Mouse (Mus musculus) midbrain, embryonic 14.5 days (tissue): ENCODE measurements at regions not wholly inside any gene's neighbourhood (a gene's known extent, or its start where the extent isn't known, plus 50 kb on each side); places are given as distances from the start of the nearest gene placed in this dataset.

ENCODE experiments used
- ATAC-seq: fragments of 200-750 bp; cut with Nextera tagmentation; 2 replicates; pipeline ENCODE4 v1.8.0; 2017; ENCODE audit warnings: moderate number of reproducible peaks, moderate library complexity; ENCODE audit not compliant: low FRiP score, low TSS enrichment
- DNase-seq: peaks from one replicate; pipeline ENCODE4 v3.0.0-alpha.2; 2015
- H3K27ac ChIP-seq: fragments of 300-500 bp; sonication (generic); replicated peaks from 2 replicates; pipeline ENCODE4 v1.5.1; 2014; ENCODE audit warnings: mild to moderate bottlenecking, low read depth, low read length, moderate library complexity
- H3K27me3 ChIP-seq: fragments of 300-500 bp; sonication (generic); 2 replicates; pipeline ENCODE4 v1.6.1; 2014; ENCODE audit warnings: low read length, control low read depth, mixed read lengths; ENCODE audit not compliant: control insufficient read depth, insufficient read depth
- H3K36me3 ChIP-seq: fragments of 300-500 bp; sonication (generic); 2 replicates; pipeline ENCODE4 v1.6.1; 2014; ENCODE audit warnings: low read length, control low read depth; ENCODE audit not compliant: control insufficient read depth, insufficient read depth
- H3K4me1 ChIP-seq: fragments of 300-500 bp; sonication (generic); 2 replicates; pipeline ENCODE4 v1.6.1; 2014; ENCODE audit warnings: mild to moderate bottlenecking, antibody characterized with exemption, low read length, control low read depth; ENCODE audit not compliant: control insufficient read depth, insufficient read depth
- H3K4me2 ChIP-seq: fragments of 300-500 bp; sonication (generic); 2 replicates; pipeline ENCODE4 v1.6.1; 2014; ENCODE audit warnings: mild to moderate bottlenecking, low read length, moderate library complexity
- H3K4me3 ChIP-seq: fragments of 300-500 bp; sonication (generic); replicated peaks from 2 replicates; pipeline ENCODE4 v1.5.1; 2014; ENCODE audit warnings: low read depth, low read length
- H3K9ac ChIP-seq: fragments of 300-500 bp; sonication (generic); replicated peaks from 2 replicates; pipeline ENCODE4 v1.6.1; 2014; ENCODE audit warnings: mild to moderate bottlenecking, low read length, moderate library complexity
- H3K9me3 ChIP-seq: fragments of 300-500 bp; sonication (generic); 2 replicates; pipeline ENCODE4 v1.6.1; 2016; ENCODE audit warnings: low read length, control low read depth, mixed read lengths; ENCODE audit not compliant: control insufficient read depth
- WGBS: fragments of 180-500 bp; shearing (Covaris S2); extraction: QIAGEN DNeasy Blood & Tissue Kit; methylation state at CpG from one replicate; pipeline ENCODE4 v1.1.7; 2014; 5-methylcytosine and 5-hydroxymethylcytosine counted together

DNA sequence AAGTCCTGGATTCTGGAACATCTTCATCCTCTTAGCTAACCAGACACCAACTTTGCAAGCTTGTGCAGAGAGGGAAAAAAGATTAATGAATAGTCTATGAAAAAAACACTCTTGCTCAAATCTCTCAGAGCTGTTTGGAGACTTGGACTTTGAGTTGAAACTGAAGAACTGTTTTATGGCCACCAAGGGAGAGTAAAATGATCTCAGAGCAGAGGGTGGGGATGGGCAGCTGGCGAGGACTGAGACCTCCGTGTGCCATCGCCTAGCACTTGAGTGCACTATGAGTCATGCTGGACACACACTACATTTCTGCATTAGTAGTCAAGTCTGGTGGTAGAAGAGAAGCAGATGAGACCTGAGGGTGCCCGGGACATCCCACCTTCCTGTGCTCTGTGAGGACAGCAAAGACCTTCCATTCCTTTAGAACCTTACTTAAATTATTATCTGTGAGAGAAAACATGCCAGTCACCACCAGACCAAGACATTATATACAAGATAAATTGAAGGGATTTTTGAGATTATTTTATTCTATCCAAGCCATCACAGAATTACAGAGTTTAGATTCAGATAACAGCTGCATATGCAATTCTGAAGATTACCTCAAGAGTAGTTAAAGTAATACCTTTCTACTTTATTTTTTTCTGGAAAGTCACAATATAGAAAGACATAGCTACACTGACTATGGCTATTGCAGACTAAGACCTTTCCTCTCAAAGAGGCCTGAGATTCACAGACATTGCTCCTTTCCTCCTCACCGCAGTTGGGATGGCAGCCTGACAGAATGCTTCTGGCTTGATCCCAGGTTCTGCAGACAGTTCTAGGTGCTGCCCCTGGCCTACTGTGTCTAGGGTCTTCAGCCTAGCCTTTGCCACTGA is 125.0 kb upstream of the Speer4f2 start:
- ATAC-seq (no peak), DNase-seq (no peak)
- WGBS: 99% methylated on average over 5 of the region's 5 CpGs
- no peaks in the 10 kb centered on the region for H3K4me1 ChIP-seq
- no peaks in the 10 kb centered on the region for H3K9me3 ChIP-seq
- no peaks in the 10 kb centered on the region for H3K36me3 ChIP-seq
- H3K4me2 ChIP-seq: no peak overlapping the region
- H3K27me3 ChIP-seq: no peaks in the 10 kb centered on the region
- H3K4me3 ChIP-seq: no peak overlapping the region
- no peak overlapping the region for H3K9ac ChIP-seq
- no peak overlapping the region for H3K27ac ChIP-seq

DNA sequence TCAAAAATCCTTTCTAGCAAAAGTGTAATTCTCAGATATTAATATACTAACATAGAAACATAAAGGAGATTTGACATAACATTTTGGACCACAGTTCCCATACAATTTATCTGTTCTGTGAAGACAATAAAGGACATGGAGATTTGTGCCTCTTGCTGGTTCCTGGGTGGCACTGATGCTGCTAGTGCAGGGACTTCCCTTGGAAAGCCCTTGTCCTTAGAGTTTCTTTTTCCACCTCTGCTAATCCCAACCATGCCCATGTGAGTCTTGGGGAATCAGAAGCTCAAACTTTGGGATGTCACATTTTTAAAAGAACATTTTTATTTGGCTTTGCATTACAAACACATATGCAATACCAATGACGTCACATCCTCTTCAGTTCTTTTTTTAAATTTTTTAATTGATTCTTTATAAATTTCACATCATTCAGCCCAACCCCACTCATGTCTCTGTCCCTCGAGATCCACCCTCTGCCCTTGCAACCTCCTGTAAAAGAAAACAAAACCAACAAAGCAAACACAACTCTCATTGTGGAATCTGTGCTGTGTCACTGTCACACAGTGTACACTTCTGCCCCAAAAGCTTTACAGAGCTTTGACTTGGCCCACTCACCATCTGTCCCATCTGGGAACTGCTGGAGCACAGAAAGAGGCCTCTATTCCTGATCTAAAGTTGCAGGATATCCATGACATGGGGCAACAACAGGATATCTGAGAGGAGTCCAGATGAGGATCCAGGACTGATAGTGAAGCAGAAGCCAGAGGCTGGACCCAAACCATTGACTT is 112.2 kb upstream of the Speer4f2 start:
- no peaks in the 10 kb centered on the region for H3K27me3 ChIP-seq
- WGBS: 73% methylated on average over 2 of the region's 2 CpGs
- ATAC-seq: peak; percentile 19; the same call in 1 of the 2 replicates
- DNase-seq: no peak
- H3K36me3 ChIP-seq: no peaks in the 10 kb centered on the region
- H3K4me1 ChIP-seq: no peaks in the 10 kb centered on the region
- H3K9me3 ChIP-seq: no peaks in the 10 kb centered on the region
- H3K27ac ChIP-seq: no peak overlapping the region
- H3K9ac ChIP-seq: no peak overlapping the region
- no peak overlapping the region for H3K4me2 ChIP-seq
- H3K4me3 ChIP-seq: no peak overlapping the region

DNA sequence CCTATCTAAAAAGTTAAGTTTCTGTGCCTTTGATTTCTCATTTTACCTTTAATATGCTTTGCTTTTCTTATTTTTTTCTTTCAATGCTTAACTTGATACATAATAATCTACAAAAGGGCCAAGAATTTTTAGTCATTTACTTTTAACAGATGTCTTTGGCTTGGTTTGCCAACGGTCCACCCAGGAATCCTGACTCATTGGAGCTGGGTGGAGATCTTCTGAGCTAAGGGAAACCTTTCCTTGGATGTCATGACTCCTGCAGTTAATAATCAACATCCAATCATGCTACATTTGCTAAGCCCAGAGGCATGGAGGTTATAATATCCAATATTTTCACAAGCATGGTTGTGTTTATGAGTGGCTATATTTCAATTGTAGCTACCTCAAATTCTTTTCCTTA is 110.9 kb upstream of the Speer4f2 start:
- Histone ChIP-seq H3K4me3 (no peak overlapping the region), H3K4me2 (no peak overlapping the region), H3K9ac (no peak overlapping the region), H3K4me1 (no peaks in the 10 kb centered on the region), H3K9me3 (no peaks in the 10 kb centered on the region), H3K27me3 (no peaks in the 10 kb centered on the region), H3K36me3 (no peaks in the 10 kb centered on the region), H3K27ac (no peak overlapping the region)
- WGBS: 81% methylated on average over 1 of the region's 1 CpGs
- ATAC-seq: no peak
- no peak for DNase-seq

DNA sequence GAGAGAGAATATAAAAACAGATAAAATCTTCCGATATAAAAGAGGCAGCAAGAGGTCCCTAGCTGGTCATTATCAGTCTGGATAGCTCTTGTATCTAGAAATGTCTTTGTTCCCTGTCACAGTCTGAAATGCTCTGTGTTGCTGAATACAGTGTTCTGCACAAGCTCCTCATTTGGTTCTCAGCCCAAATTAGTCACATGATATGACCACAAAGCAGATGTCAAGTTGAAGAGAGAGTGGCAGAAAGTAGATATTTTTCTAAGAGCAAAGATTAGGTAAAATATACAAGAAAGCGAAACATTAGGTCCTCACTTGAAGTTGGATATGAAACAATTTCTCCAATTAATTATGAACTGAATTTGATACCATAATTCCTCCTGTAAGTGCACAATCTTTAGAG is 101.8 kb upstream of the Speer4f2 start:
- no peak overlapping the region for H3K27ac ChIP-seq
- no peak overlapping the region for H3K4me3 ChIP-seq
- H3K9ac ChIP-seq: no peak overlapping the region
- H3K27me3 ChIP-seq: no peaks in the 10 kb centered on the region
- ATAC-seq: no peak
- no peaks in the 10 kb centered on the region for H3K9me3 ChIP-seq
- no peak for DNase-seq
- WGBS: 83% methylated on average over 2 of the region's 2 CpGs
- no peaks in the 10 kb centered on the region for H3K36me3 ChIP-seq
- no peaks in the 10 kb centered on the region for H3K4me1 ChIP-seq
- H3K4me2 ChIP-seq: no peak overlapping the region

DNA sequence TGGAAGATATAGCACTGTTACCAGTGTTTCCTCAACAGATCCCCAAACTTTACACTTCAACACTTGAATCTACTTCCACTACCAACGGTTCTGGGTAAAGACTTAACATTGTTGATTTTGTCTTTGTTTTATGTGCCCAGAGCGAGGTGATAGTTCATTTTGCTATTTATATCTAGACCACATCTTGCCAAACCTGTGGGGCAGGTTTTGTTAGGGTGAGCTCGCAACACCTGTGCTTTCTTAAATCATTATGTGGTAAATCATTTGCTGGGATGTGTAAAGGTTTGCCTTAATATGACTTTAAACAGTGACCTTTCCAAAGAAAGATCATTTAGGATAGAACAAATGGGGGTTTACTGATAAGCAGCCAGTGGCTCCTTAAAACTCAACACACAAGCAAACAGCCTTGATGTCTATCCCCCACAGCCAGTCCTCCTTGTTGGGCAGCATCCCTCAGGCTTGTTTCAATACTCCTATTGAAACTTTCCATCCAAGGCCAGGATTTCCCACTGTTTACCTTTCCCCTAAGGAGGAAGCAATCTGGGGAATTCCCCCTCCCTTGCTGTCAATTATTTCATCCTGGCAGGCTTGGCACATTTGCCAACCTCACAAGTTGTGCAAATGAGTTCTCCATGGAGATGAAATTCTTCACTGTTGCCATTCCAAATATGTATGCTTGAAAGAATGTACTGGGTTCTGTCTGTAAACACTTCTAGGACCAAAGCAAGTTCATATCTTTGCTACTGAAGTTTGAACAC is 101.1 kb upstream of the Speer4f2 start:
- Histone ChIP-seq H3K4me3 (no peak overlapping the region), H3K27ac (no peak overlapping the region), H3K27me3 (no peaks in the 10 kb centered on the region), H3K4me1 (no peaks in the 10 kb centered on the region), H3K36me3 (no peaks in the 10 kb centered on the region), H3K9ac (no peak overlapping the region), H3K4me2 (no peak overlapping the region), H3K9me3 (no peaks in the 10 kb centered on the region)
- DNase-seq (peak; percentile 4), ATAC-seq (no peak)
- WGBS: 84% methylated on average over 3 of the region's 3 CpGs

DNA sequence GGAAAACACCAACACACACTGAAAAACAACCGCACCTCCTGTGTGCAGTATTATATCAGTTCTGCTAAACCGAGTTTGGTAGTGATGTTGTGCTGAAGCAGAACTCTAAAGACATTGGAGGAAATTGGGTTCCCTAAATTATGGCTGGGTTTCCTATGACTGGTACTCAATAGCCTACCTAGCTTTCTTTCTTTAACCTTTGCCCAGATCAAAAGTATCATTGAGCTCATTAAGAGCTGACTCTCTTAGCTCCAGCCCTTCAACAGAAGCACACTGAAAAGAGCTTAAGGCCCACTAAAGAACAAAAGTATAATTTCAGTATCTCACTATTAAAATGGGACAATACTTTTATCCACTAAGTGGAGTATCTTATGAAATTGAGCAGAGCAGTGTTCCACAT is 97.6 kb upstream of the Speer4f2 start:
- H3K4me1 ChIP-seq: no peaks in the 10 kb centered on the region
- WGBS: 99% methylated on average over 2 of the region's 2 CpGs
- H3K27me3 ChIP-seq: no peaks in the 10 kb centered on the region
- DNase-seq: no peak
- H3K4me2 ChIP-seq: no peak overlapping the region
- no peaks in the 10 kb centered on the region for H3K9me3 ChIP-seq
- no peak for ATAC-seq
- no peak overlapping the region for H3K4me3 ChIP-seq
- H3K9ac ChIP-seq: no peak overlapping the region
- H3K36me3 ChIP-seq: no peaks in the 10 kb centered on the region
- no peak overlapping the region for H3K27ac ChIP-seq

DNA sequence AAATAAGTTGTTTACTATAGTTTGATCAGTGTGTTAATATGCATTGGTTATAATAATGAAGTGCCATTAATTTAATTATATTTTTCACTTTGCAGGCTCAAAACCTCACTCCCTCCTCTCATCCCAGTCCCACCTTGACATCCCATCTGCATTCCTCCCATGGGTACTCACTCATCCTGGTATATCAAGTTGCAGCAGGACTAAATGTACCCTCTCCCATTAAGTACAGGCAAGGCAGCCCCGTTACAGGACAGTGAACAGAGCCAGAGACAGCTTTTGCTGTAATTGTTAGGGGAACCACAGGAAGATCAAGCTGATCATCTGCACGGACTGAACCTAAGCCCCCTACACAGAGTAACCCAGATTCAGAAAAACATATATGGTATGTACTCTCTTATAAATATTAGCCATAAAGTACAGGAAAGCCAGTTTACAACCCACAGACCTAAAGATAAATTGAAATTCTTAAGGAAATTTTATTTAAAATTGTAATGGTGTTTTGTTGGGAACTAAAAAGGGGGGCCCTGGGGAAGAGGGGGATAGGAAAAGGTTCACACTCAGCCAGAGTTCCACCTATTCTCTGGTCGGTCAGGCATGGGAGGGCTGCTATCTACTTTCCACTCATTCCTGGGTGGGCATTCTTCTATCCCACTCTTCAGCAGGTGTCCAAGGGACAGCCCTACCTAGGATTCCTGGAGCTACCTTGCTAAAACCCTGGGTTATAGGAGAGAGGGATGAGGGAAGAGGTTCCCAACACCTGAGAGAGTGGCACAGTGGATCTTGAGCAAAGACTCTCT is 96.0 kb upstream of the Speer4f2 start:
- 86% methylated on average over 3 of the region's 3 CpGs for WGBS
- Histone ChIP-seq H3K9me3 (no peaks in the 10 kb centered on the region), H3K4me3 (no peak overlapping the region), H3K27ac (no peak overlapping the region), H3K4me2 (no peak overlapping the region), H3K9ac (no peak overlapping the region), H3K36me3 (no peaks in the 10 kb centered on the region), H3K27me3 (no peaks in the 10 kb centered on the region), H3K4me1 (no peaks in the 10 kb centered on the region)
- ATAC-seq: no peak
- no peak for DNase-seq

DNA sequence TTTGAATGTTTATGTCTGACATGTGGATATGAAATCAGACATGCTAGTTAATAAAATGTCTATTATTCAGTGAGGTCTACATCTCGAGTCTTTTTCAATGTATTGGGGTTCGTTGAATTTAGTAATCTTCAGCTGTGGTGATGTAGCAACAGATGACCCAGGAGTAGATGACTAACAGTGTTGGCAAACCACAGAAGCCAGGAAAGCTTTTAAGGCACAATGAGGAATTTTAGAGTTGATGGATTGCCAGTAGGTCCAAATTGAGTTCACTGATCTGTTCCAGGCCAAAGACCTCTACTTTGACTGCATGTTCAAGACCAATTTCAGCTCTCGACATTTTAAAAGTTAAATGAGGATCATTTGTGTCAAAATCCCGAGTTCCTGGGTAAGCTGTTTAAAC is 92.8 kb upstream of the Speer4f2 start:
- ATAC-seq: no peak
- Histone ChIP-seq H3K9me3 (no peaks in the 10 kb centered on the region), H3K27me3 (no peaks in the 10 kb centered on the region), H3K4me2 (no peak overlapping the region), H3K4me1 (no peaks in the 10 kb centered on the region), H3K27ac (no peak overlapping the region), H3K36me3 (no peaks in the 10 kb centered on the region), H3K4me3 (no peak overlapping the region), H3K9ac (no peak overlapping the region)
- WGBS: 84% methylated on average over 4 of the region's 4 CpGs
- no peak for DNase-seq
